Mouse (Mus musculus): ENCODE measurements around the gene Cpne8.

DNA sequence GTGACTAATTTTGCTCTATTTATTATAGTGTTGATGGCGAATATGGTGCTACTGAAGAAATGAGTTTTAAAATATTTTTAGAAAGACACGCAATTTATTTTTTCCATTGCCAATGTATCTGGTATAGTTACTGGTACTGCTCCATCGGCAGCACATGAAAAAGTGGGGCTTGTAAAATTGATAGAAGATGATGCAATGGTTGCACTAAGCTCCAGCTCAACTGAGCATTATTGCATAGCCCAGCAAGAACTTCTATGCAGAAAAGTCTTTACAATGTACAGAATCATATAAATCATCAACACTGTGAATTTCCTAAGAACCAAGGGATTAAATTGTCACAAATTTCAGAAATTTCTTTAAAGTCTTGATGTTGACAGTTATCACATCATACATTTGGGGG lies 101.8 kb downstream of the Cpne8 start:
- TF ChIP-seq CTCF (IDR thresholded peaks at IDR 0.05; ENCODE audit: borderline replicate concordance, insufficient read depth, low read length) = no peak
- no peak for TF ChIP-seq POLR2A (IDR thresholded peaks at IDR 0.05; ENCODE audit: low read depth, low read length)

Data from embryonic fibroblast, embryonic 13.5 days (primary cell).